Mouse (Mus musculus) bone marrow, adult 2 months (tissue): ENCODE results near the gene Pmm2. TPM values are rescaled to one million over a fixed set of nuclear protein-coding genes. Genes with fewer than 3 reads are reported as not detected.

ENCODE experiments used
- H3K27ac ChIP-seq: fragments of 200-500 bp; 2 replicates; pipeline ENCODE4 v1.5.1; 2012; ENCODE audit warnings: low read depth, mild to moderate bottlenecking, control low read depth, inconsistent platforms, low read length; ENCODE audit not compliant: control insufficient read depth, poor library complexity, insufficient read depth
- H3K4me1 ChIP-seq: fragments of 200-500 bp; 2 replicates; pipeline ENCODE4 v1.6.1; 2011; ENCODE audit warnings: low read length; ENCODE audit not compliant: control insufficient read depth, insufficient read depth
- H3K4me3 ChIP-seq: fragments of 200-500 bp; replicated peaks from 2 replicates; pipeline ENCODE3; 2011; ENCODE audit warnings: mild to moderate bottlenecking, low read depth, low read length, control low read depth; ENCODE audit not compliant: control insufficient read depth
- CTCF ChIP-seq: fragments of 200-500 bp; IDR thresholded peaks from 2 replicates; pipeline ENCODE4 v1.5.1; 2011; ENCODE audit warnings: low read length, control low read depth; ENCODE audit not compliant: control insufficient read depth, insufficient read depth
- POLR2A ChIP-seq: fragments of 200-500 bp; IDR thresholded peaks from 2 replicates; pipeline ENCODE4 v1.6.1; 2011; ENCODE audit warnings: low read depth, mild to moderate bottlenecking, control low read depth, low read length, borderline replicate concordance; ENCODE audit not compliant: control insufficient read depth
- WGBS: fragments of 180-500 bp; shearing (Covaris S2); methylation state at CpG from one replicate; pipeline ENCODE4 v1.1.7; 2018; 5-methylcytosine and 5-hydroxymethylcytosine counted together
- polyA plus RNA-seq: library from polyadenylated mRNA; stranded (reverse); fragments of >200 nt; gene quantifications from 2 replicates; pipeline ENCODE4 v1.2.4, GENCODE M21; 2011; ENCODE audit warnings: low replicate concordance; ENCODE audit not compliant: missing spikeins, insufficient read depth, insufficient read length

Gene Pmm2
- polyA plus RNA-seq, 1 experiment = 41.4 TPM

GRCm38 (mm10) chr16:8678676-8679075 lies 41.2 kb downstream of the Pmm2 start:
- H3K4me3 ChIP-seq = no peak overlapping the region
- H3K4me1 ChIP-seq = peaks cover 3% of the 10 kb centered on the region
- no peak for TF ChIP-seq POLR2A
- no peak for TF ChIP-seq CTCF
- 59% methylated on average over 4 of the region's 4 CpGs for WGBS
- peak overlapping the region; percentile 83 for H3K27ac ChIP-seq

- TF ChIP-seq CTCF = no peak
- no peak for TF ChIP-seq POLR2A
- Histone ChIP-seq H3K4me3 (no peak overlapping the region), H3K27ac (no peak overlapping the region), H3K4me1 (no peaks in the 10 kb centered on the region; the same call in 1 of the 2 replicates)
- WGBS = 58% methylated on average over 3 of the region's 3 CpGs
Observed at GRCm38 (mm10) chr16:8679780-8680179, 42.3 kb downstream of the Pmm2 start.

GRCm38 (mm10) chr16:8680470-8680869 lies 43.0 kb downstream of the Pmm2 start, which contains the start of gene Gm5767:
Gm5767 (plus strand) TSS chr16:8680770.
- no peak for TF ChIP-seq CTCF
- no peak for TF ChIP-seq POLR2A
- peak within 1 kb of the TSS; percentile 25; the same call in 1 of the 2 replicates for H3K27ac ChIP-seq
- WGBS = 86% methylated on average over 5 of the region's 5 CpGs

GRCm38 (mm10) chr16:8685087-8685486 lies 47.6 kb downstream of the Pmm2 start:
- Histone ChIP-seq H3K4me1 (peaks cover 2% of the 10 kb centered on the region; the same call in 1 of the 2 replicates), H3K27ac (no peak overlapping the region), H3K4me3 (no peak overlapping the region)
- TF ChIP-seq CTCF = no peak
- no peak for TF ChIP-seq POLR2A
- 65% methylated on average over 4 of the region's 4 CpGs for WGBS

More at GRCm38 (mm10) chr16:8680470-8680869, 43.0 kb downstream of the Pmm2 start, which contains the start of gene Gm5767:
- no peaks in the 10 kb centered on the region; the same call in 1 of the 2 replicates for H3K4me1 ChIP-seq
- no peak within 1 kb of the TSS for H3K4me3 ChIP-seq

GRCm38 (mm10) chr16:8686121-8686870 lies 48.8 kb downstream of the Pmm2 start:
- no peak for TF ChIP-seq POLR2A
- peak; percentile 92 for TF ChIP-seq CTCF
- Histone ChIP-seq H3K4me1 (peaks cover 2% of the 10 kb centered on the region; the same call in 1 of the 2 replicates), H3K27ac (peak overlapping the region; percentile 76), H3K4me3 (no peak overlapping the region)
- 46% methylated on average over 7 of the region's 7 CpGs for WGBS

GRCm38 (mm10) chr16:8686871-8687535 lies 49.5 kb downstream of the Pmm2 start:
- WGBS = 62% methylated on average over 11 of the region's 11 CpGs
- TF ChIP-seq CTCF = no peak
- TF ChIP-seq POLR2A = peak; percentile 63; the same call in 1 of the 2 replicates
- no peak overlapping the region for H3K4me3 ChIP-seq
- H3K27ac ChIP-seq = peak overlapping the region; percentile 76
- H3K4me1 ChIP-seq = peaks cover 2% of the 10 kb centered on the region; the same call in 1 of the 2 replicates

GRCm38 (mm10) chr16:8687559-8688112 lies 50.2 kb downstream of the Pmm2 start:
- Histone ChIP-seq H3K4me1 (peaks cover 2% of the 10 kb centered on the region; the same call in 1 of the 2 replicates), H3K4me3 (no peak overlapping the region), H3K27ac (peak overlapping the region; percentile 73)
- no peak for TF ChIP-seq CTCF
- no peak for TF ChIP-seq POLR2A
